Mouse (Mus musculus) forebrain, postnatal 0 days (tissue): ENCODE results near the gene Setd1a. TPM values are rescaled to one million over a fixed set of nuclear protein-coding genes. Genes with fewer than 3 reads are reported as not detected.
"Not testable (repeated sequence)": the region's sequence is repeated elsewhere in the genome, so short reads cannot be mapped to it uniquely, and the experiment has no call there.

Experiments used
- ATAC-seq: fragments of 200-750 bp; cut with Nextera tagmentation; 2 replicates; pipeline ENCODE4 v1.8.0; 2017; ENCODE audit warnings: mild to moderate bottlenecking, moderate library complexity
- DNase-seq: peaks from one replicate; pipeline ENCODE4 v3.0.0-alpha.2; 2015
- H3K27ac ChIP-seq: fragments of 300-500 bp; sonication (generic); 2 replicates; pipeline ENCODE4 v1.5.1; 2014; ENCODE audit warnings: low read depth, mild to moderate bottlenecking, antibody characterized with exemption, low read length, moderate library complexity, mixed read lengths
- H3K27me3 ChIP-seq: fragments of 300-500 bp; sonication (generic); 2 replicates; pipeline ENCODE4 v1.6.1; 2014; ENCODE audit warnings: mild to moderate bottlenecking, low read length, mixed read lengths; ENCODE audit not compliant: insufficient read depth
- H3K36me3 ChIP-seq: fragments of 300-500 bp; sonication (generic); 2 replicates; pipeline ENCODE4 v1.6.1; 2014; ENCODE audit warnings: mild to moderate bottlenecking, moderate library complexity; ENCODE audit not compliant: insufficient read depth
- H3K4me1 ChIP-seq: fragments of 300-500 bp; sonication (generic); 2 replicates; pipeline ENCODE4 v1.6.1; 2014; ENCODE audit warnings: antibody characterized with exemption; ENCODE audit not compliant: insufficient read depth
- H3K4me2 ChIP-seq: fragments of 300-500 bp; sonication (generic); 2 replicates; pipeline ENCODE4 v1.6.1; 2014; ENCODE audit warnings: low read depth, mild to moderate bottlenecking, moderate library complexity
- H3K4me3 ChIP-seq: fragments of 300-500 bp; sonication (generic); 2 replicates; pipeline ENCODE4 v1.5.1; 2014; ENCODE audit warnings: low read depth, low read length, mixed read lengths
- H3K9ac ChIP-seq: fragments of 300-500 bp; sonication (generic); 2 replicates; pipeline ENCODE4 v1.6.1; 2014; ENCODE audit warnings: mild to moderate bottlenecking
- H3K9me3 ChIP-seq: fragments of 300-500 bp; sonication (generic); 2 replicates; pipeline ENCODE4 v1.6.1; 2016; ENCODE audit warnings: low read length
- CTCF ChIP-seq: sonication (generic); IDR thresholded peaks from 2 replicates; pipeline ENCODE4 v1.5.1; 2016; ENCODE audit warnings: antibody characterized with exemption, control low read depth, low read depth
- WGBS: fragments of 180-500 bp; shearing (Covaris S2); extraction: QIAGEN DNeasy Blood & Tissue Kit; methylation state at CpG from one replicate; pipeline ENCODE4 v1.1.7; 2014; 5-methylcytosine and 5-hydroxymethylcytosine counted together
- polyA plus RNA-seq: library from polyadenylated mRNA; unstranded; fragments of >200 nt; fragmentation: Nextera tagmentation; extraction: Ambion mirVana; gene quantifications from 2 replicates; pipeline ENCODE4 v1.2.1, GENCODE M21; 2015
- total RNA-seq: library from RNA; depleted of rRNA; stranded (reverse); fragments of >200 nt; gene quantifications from 2 replicates; pipeline ENCODE4 v1.2.3, GENCODE M21; 2014

The Setd1a gene
- total and polyA plus RNA-seq, 2 experiments from 2014 or later, result 13.2 to 20.7 TPM

GRCm38 (mm10) chr7:127770039-127770905 lies 6.2 kb upstream of the Setd1a start:
- no peak for TF ChIP-seq CTCF
- peak overlapping the region; percentile 47 for H3K4me3 ChIP-seq
- H3K9me3 ChIP-seq, result no peaks in the 10 kb centered on the region
- 8% methylated on average over 27 of the region's 27 CpGs for WGBS
- ATAC-seq, result 0 out of 2 replicates have a peak, but pooled peaks have one; percentile 6
- H3K27ac ChIP-seq, result peak overlapping the region; percentile 85
- peak overlapping the region; percentile 69 for H3K4me2 ChIP-seq
- H3K36me3 ChIP-seq, result peaks cover 29% of the 10 kb centered on the region
- DNase-seq, result peak; percentile 35
- peaks cover 7% of the 10 kb centered on the region for H3K4me1 ChIP-seq
- no peaks in the 10 kb centered on the region for H3K27me3 ChIP-seq
- H3K9ac ChIP-seq, result peak overlapping the region; percentile 62

DNA sequence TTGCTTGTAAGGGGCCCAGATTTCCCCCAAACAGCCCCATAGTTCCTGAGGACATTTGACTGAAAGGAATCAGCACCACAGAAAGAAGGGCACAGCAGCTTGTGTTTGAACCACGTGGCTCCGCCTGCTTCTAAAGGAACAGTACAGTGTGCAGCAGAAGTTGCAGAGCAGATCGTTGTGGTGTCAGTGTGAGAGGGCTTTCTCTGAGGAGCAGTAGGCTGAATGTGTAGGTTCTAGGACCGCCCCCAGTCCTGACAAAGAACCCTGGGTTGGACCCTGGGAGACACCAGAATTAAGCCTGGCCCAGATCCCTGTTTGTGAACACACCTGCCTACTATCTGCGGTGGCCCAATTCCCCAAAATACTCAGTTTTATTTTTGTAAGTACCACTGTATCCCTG lies 5.2 kb upstream of the Setd1a start:
- no peak for TF ChIP-seq CTCF
- ATAC-seq, result no peak
- DNase-seq, result peak; percentile 18
- Histone ChIP-seq H3K4me2 (no peak overlapping the region), H3K27ac (no peak overlapping the region), H3K9ac (no peak overlapping the region), H3K4me1 (peaks cover 7% of the 10 kb centered on the region), H3K27me3 (no peaks in the 10 kb centered on the region), H3K4me3 (no peak overlapping the region), H3K36me3 (peaks cover 19% of the 10 kb centered on the region), H3K9me3 (no peaks in the 10 kb centered on the region)
- 64% methylated on average over 5 of the region's 5 CpGs for WGBS

DNA sequence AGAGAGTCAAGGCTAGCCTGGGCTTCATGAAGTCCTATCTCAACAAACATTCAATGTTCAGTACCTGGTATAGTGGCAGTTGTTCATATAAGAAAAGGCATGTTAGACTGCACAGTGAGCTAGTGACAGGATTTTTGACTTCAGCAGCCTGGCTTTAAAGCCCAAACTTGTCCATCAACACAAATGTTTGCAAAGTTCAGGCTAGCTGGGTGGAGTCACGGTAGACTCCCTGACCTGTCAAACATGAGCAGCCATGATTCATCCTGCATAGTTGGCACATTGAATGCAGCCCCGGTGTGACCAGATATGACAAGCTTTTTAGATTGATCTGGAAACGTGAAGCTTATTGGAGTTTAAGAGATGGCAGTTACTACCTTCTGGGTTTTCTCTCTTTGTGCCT lies 4.4 kb upstream of the Setd1a start:
- no peak overlapping the region for H3K27ac ChIP-seq
- no peak for ATAC-seq
- 87% methylated on average over 3 of the region's 3 CpGs for WGBS
- peaks cover 7% of the 10 kb centered on the region for H3K4me1 ChIP-seq
- H3K27me3 ChIP-seq, result no peaks in the 10 kb centered on the region
- no peak for DNase-seq
- H3K4me3 ChIP-seq, result no peak overlapping the region
- H3K36me3 ChIP-seq, result peaks cover 13% of the 10 kb centered on the region
- H3K9ac ChIP-seq, result no peak overlapping the region
- no peaks in the 10 kb centered on the region for H3K9me3 ChIP-seq
- no peak for TF ChIP-seq CTCF
- no peak overlapping the region for H3K4me2 ChIP-seq

- Histone ChIP-seq H3K27me3 (no peaks in the 10 kb centered on the region), H3K4me2 (no peak overlapping the region), H3K9me3 (no peaks in the 10 kb centered on the region), H3K4me3 (no peak overlapping the region), H3K4me1 (peaks cover 7% of the 10 kb centered on the region), H3K36me3 (peaks cover 8% of the 10 kb centered on the region), H3K27ac (no peak overlapping the region), H3K9ac (no peak overlapping the region)
- DNase-seq (no peak), ATAC-seq (no peak)
- no peak for TF ChIP-seq CTCF
- 87% methylated on average over 1 of the region's 1 CpGs for WGBS
Measured at GRCm38 (mm10) chr7:127772557-127772956, 3.9 kb upstream of the Setd1a start.

DNA sequence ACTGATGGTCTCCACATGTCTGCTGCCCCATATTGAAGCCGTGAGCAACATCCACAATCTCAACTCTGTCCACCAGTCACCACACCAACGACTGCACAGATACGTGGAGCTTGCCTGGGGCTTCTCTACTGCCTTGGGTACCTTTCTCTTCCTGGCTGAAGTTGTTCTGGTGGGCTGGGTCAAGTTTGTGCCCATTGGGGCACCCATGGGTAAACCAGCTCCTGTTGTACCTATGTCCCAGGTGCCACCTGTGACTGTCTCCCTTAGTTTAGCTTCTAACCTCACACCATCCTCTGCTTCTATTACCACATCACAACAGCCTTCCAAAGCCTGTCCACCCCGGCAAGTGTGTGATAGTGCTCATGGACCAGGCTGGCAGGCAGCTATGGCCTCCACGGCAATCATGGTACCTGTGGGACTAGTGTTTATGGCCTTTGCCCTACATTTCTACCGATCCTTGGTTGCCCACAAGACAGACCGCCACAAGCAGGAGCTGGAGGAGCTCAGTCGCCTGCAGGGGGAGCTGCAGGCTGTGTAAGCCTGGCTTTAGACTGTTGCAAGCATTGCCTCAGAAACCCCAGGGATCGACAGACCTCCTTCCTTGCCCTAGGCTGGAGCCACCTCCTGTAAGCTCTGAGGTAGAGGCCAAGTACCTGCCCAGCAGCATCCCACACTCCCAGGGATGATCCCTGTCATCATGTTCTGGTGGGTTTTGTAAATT lies 2.6 kb upstream of the Setd1a start:
- no peak overlapping the region for H3K4me3 ChIP-seq
- DNase-seq (peak; percentile 65), ATAC-seq (no peak)
- 41% methylated on average over 9 of the region's 9 CpGs for WGBS
- H3K4me2 ChIP-seq, result no peak overlapping the region
- H3K9ac ChIP-seq, result no peak overlapping the region
- no peak overlapping the region for H3K27ac ChIP-seq
- H3K36me3 ChIP-seq, result no peaks in the 10 kb centered on the region
- no peaks in the 10 kb centered on the region for H3K27me3 ChIP-seq
- H3K9me3 ChIP-seq, result no peaks in the 10 kb centered on the region
- peak; percentile 76 for TF ChIP-seq CTCF
- H3K4me1 ChIP-seq, result peaks cover 6% of the 10 kb centered on the region; the same call in 1 of the 2 replicates

DNA sequence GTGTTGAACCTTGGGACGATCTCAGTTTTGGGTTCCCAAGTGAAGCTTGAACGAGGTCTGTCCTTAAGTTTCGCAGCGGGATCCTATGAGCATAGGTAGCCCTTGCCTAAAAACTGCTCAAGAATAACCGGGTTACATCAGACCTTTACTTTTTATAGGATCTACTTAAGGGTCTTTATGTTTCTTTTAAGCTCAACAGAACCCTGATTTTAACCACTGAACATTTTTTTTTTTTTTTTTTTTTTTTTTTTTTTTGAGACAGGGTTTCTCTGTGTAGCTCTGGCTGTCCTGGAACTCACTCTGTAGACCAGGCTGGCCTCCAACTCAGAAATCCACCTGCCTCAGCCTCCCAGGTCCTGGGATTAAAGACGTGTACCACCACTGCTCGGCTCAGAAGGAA lies 633 bp upstream of the Setd1a start:
- ATAC-seq, H3K27me3 ChIP-seq, H3K9me3 ChIP-seq, H3K4me1 ChIP-seq, DNase-seq, H3K36me3 ChIP-seq: not testable (repeated sequence)
- H3K4me2 ChIP-seq, result peak overlapping the region; percentile 72
- peak overlapping the region; percentile 80 for H3K4me3 ChIP-seq
- peak overlapping the region; percentile 79; the same call in 1 of the 2 replicates for H3K9ac ChIP-seq
- peak overlapping the region; percentile 97 for H3K27ac ChIP-seq
- WGBS, result 76% methylated on average over 7 of the region's 7 CpGs
